ENCODE assay signal across 8 mouse cellular contexts in genomic region chr17:44188042-44188768, GRCm38 (mm10). TPM values are rescaled to one million over a fixed set of nuclear protein-coding genes. Genes with fewer than 3 reads are reported as not detected.
DNase-seq lines count a peak whose midpoint lies in the region; ATAC-seq and TF ChIP-seq lines count a peak whose summit lies in the region.

Gene Clic5 (plus strand): TSS chr17:44188584.

- no peak for TF ChIP-seq CTCF in bone marrow macrophage, adult 2 months (IDR thresholded peaks at IDR 0.05; ENCODE audit: low read depth, low read length)
- TF ChIP-seq CTCF in liver, embryonic 14.5 days (IDR thresholded peaks at IDR 0.05; ENCODE audit: low read depth): 0 out of 2 replicates have a peak, but pooled peaks have one; percentile 14

- ATAC-seq in erythroblast, adult 5-6 weeks (replicated peaks; ENCODE audit: low FRiP score, poor library complexity, severe bottlenecking): no peak
- peak; percentile 48 for ATAC-seq in inflammation-experienced regulatory T-cells, adult 6 months
- no peak for ATAC-seq in liver, embryonic 14.5 days (ENCODE audit: insufficient read depth)

- H3K9ac ChIP-seq in liver, embryonic 14.5 days (replicated peaks): no peak within 1 kb of the TSS

- peak; percentile 67 to 70 for DNase-seq in gastrocnemius, postnatal 36 days
- DNase-seq in liver, embryonic 14.5 days (ENCODE audit: low read depth in 3 of 3, low spot score in 3 of 3): no peak
- DNase-seq in naive thymus-derived CD4-positive, alpha-beta T cell, adult 2 months (ENCODE audit: low read depth): peak; percentile 55
- no peak for DNase-seq in layer of hippocampus, postnatal 14 days (ENCODE audit: low spot score in 2 of 2)

- H3K9me3 ChIP-seq in erythroblast, embryonic 14.5 days (ENCODE audit: control insufficient read depth, low read length): no peaks in the 10 kb centered on the region
- H3K9me3 ChIP-seq in liver, embryonic 14.5 days (ENCODE audit: control insufficient read depth, low read length): no peaks in the 10 kb centered on the region

- H3K27me3 ChIP-seq in erythroblast, embryonic 14.5 days (ENCODE audit: control insufficient read depth): peaks cover 27% of the 10 kb centered on the region
- H3K27me3 ChIP-seq in liver, embryonic 14.5 days (ENCODE audit: control insufficient read depth, insufficient read depth, low read length): peaks cover 3% of the 10 kb centered on the region; the same call in 1 of the 2 replicates

- no peaks in the 10 kb centered on the region; the same call in 1 of the 2 replicates for H3K4me1 ChIP-seq in erythroblast, embryonic 14.5 days (ENCODE audit: control insufficient read depth)
- H3K4me1 ChIP-seq in bone marrow macrophage, adult 2 months (ENCODE audit: control insufficient read depth, insufficient read depth, low read length): peaks cover 13% of the 10 kb centered on the region
- H3K4me1 ChIP-seq in liver, embryonic 14.5 days (replicated peaks; ENCODE audit: control insufficient read depth in 2 of 2, insufficient read depth in 2 of 2, low read length in 1 of 2): no peaks in the 10 kb centered on the region

- H3K27ac ChIP-seq in bone marrow macrophage, adult 2 months (ENCODE audit: insufficient read depth, low read depth, low read length): no peak within 1 kb of the TSS
- H3K27ac ChIP-seq in liver, embryonic 14.5 days: no peak within 1 kb of the TSS

- WGBS in liver, embryonic 14.5 days (ENCODE audit: insufficient replicate concordance): 5% methylated on average over 24 of the region's 24 CpGs

- intact Hi-C loops in gastrocnemius, postnatal 36 days (cut with DNase I): loop anchor here (2.0 to 5.0 kb wide), 2 partner anchors 36 to 69 kb away; no protein-coding TSS in a partner anchor

- H3K4me2 ChIP-seq in liver, embryonic 14.5 days (ENCODE audit: low read depth): peak within 1 kb of the TSS; percentile 65

- TF ChIP-seq EP300 in liver, embryonic 14.5 days (IDR thresholded peaks at IDR 0.05; ENCODE audit: low read depth): no peak

- TF ChIP-seq POLR2A in bone marrow macrophage, adult 2 months (IDR thresholded peaks at IDR 0.05; ENCODE audit: borderline replicate concordance, low read depth, low read length): no peak

- H3K4me3 ChIP-seq in erythroblast, embryonic 14.5 days (replicated peaks): peak within 1 kb of the TSS; percentile 32
- H3K4me3 ChIP-seq in bone marrow macrophage, adult 2 months (ENCODE audit: insufficient read depth, low read length): peak within 1 kb of the TSS; percentile 30
- peak within 1 kb of the TSS; percentile 32 to 42 for H3K4me3 ChIP-seq in liver, embryonic 14.5 days (ENCODE audit: insufficient read depth in 1 of 2, low read depth in 2 of 2, low read length in 2 of 2)

- H3K36me3 ChIP-seq in erythroblast, embryonic 14.5 days (ENCODE audit: control insufficient read depth): no peaks in the 10 kb centered on the region
- H3K36me3 ChIP-seq in liver, embryonic 14.5 days (replicated peaks; ENCODE audit: control insufficient read depth, insufficient read depth, low read depth): no peaks in the 10 kb centered on the region

RNA-seq across cellular contexts. Expression of gene Clic5, which starts in this region (rescaled TPM):
- not detected in 2 replicates for polyA plus RNA-seq in erythroblast, embryonic 14.5 days (2012)
- 0.21 TPM in 1 of 2 replicates, not detected in the other for total RNA-seq in erythroblast, adult 5-6 weeks (2015; ENCODE audit: low replicate concordance)
- total RNA-seq in erythroblast, adult 5-6 weeks (2017; ENCODE audit: low replicate concordance): 0.14 TPM in 1 of 2 replicates, not detected in the other
- 0.12 and 0.13 TPM in 2 replicates for polyA plus RNA-seq in bone marrow macrophage, adult 2 months (2012; ENCODE audit: insufficient read depth, insufficient read length, missing spikeins)
- total RNA-seq in gastrocnemius, postnatal 36 days (2021): 100 to 1,000 TPM; 138 to 144 TPM
- under 1 TPM in 1 of 3 experiments, not detected in 2; 0.09 TPM for polyA plus RNA-seq in inflammation-experienced regulatory T-cells, adult 6 months (2017; shearing (Covaris generic))
- polyA plus RNA-seq in liver, embryonic 14.5 days (2012; rRNA removed): 0.24 and 0.31 TPM in 2 replicates
- 0.24 and 0.42 TPM in 2 replicates for polyA plus RNA-seq in liver, embryonic 14.5 days (2014; fragmentation: Nextera tagmentation; extraction: Ambion mirVana)
- 1 to 10 TPM; 2.4 to 2.7 TPM for total RNA-seq in layer of hippocampus, postnatal 14 days (2021)

Comparison
In these comparisons a context has a peak if more than half of its experiments do, and no peak if none do; other contexts are left out.
1. RNA of gene Clic5 (total RNA-seq): 138 to 144 TPM in gastrocnemius, postnatal 36 days; 2.4 to 2.7 TPM in layer of hippocampus, postnatal 14 days and 0.14 to 0.21 TPM in erythroblast, adult 5-6 weeks; every median in the first group is over 10 times any median in the second.
2. Peak in ATAC-seq in inflammation-experienced regulatory T-cells, adult 6 months; RNA of the gene not detected or under 1 TPM.
3. DNase-seq: peak in gastrocnemius, postnatal 36 days (2 of 2) and naive thymus-derived CD4-positive, alpha-beta T cell, adult 2 months (single experiment); none in liver, embryonic 14.5 days (0 of 3) and layer of hippocampus, postnatal 14 days (0 of 2).
4. Peak in every context shown above with its lines, with median percentiles within 50 percentile points of each other: H3K4me3 ChIP-seq.